Mouse (Mus musculus) lung, adult 18-20 months (tissue): ENCODE results near the gene Tmem213.
A peak's percentile ranks its signal among the peaks of the same experiment; 100 is the strongest.

Experiments used
- DNase-seq, 2 experiments: peaks; one replicate each; pipeline ENCODE4 v3.0.0; 2022; ENCODE audit warnings: mixed read lengths in 2 of 2

The Tmem213 gene

GRCm38 (mm10) chr6:38118341-38118740 lies 9.3 kb downstream of the Tmem213 start:
- DNase-seq = no peak

GRCm38 (mm10) chr6:38120681-38121371 lies 11.8 kb downstream of the Tmem213 start:
- peak; percentile 72 to 89 for DNase-seq

GRCm38 (mm10) chr6:38121843-38122242 lies 12.8 kb downstream of the Tmem213 start:
- no peak for DNase-seq

- DNase-seq = peak; percentile 39 to 63
Measured at GRCm38 (mm10) chr6:38122791-38123190, 13.7 kb downstream of the Tmem213 start.

GRCm38 (mm10) chr6:38123471-38124206 lies 14.6 kb downstream of the Tmem213 start:
- DNase-seq = no peak

GRCm38 (mm10) chr6:38124207-38124835 lies 15.3 kb downstream of the Tmem213 start, which contains the start of gene Atp6v0a4:
Atp6v0a4 (minus strand) TSS chr6:38124586.
- DNase-seq = peak in 1 of 2 experiments; percentile 57

GRCm38 (mm10) chr6:38124882-38125281 lies 15.8 kb downstream of the Tmem213 start:
- no peak for DNase-seq

GRCm38 (mm10) chr6:38125462-38125861 lies 16.4 kb downstream of the Tmem213 start:
- no peak for DNase-seq

- no peak for DNase-seq
Measured at GRCm38 (mm10) chr6:38128115-38128514, 19.1 kb downstream of the Tmem213 start.

GRCm38 (mm10) chr6:38129883-38130282 lies 20.8 kb downstream of the Tmem213 start:
- no peak for DNase-seq

- peak in 1 of 2 experiments; percentile 41 for DNase-seq
Measured at GRCm38 (mm10) chr6:38131801-38132231, 22.8 kb downstream of the Tmem213 start.

GRCm38 (mm10) chr6:38134806-38135559 lies 25.9 kb downstream of the Tmem213 start:
- DNase-seq = peak in 1 of 2 experiments; percentile 40

GRCm38 (mm10) chr6:38139086-38139485 lies 30.0 kb downstream of the Tmem213 start:
- no peak for DNase-seq

- no peak for DNase-seq
Measured at GRCm38 (mm10) chr6:38140402-38140801, 31.3 kb downstream of the Tmem213 start.

GRCm38 (mm10) chr6:38144161-38144998 lies 35.3 kb downstream of the Tmem213 start:
- peak; percentile 72 to 74 for DNase-seq

GRCm38 (mm10) chr6:38145463-38146065 lies 36.5 kb downstream of the Tmem213 start:
- no peak for DNase-seq

- DNase-seq = no peak
Measured at GRCm38 (mm10) chr6:38147301-38147700, 38.2 kb downstream of the Tmem213 start.

- no peak for DNase-seq
Measured at GRCm38 (mm10) chr6:38148626-38149025, 39.6 kb downstream of the Tmem213 start.

- DNase-seq = no peak
Measured at GRCm38 (mm10) chr6:38149483-38149882, 40.4 kb downstream of the Tmem213 start.

GRCm38 (mm10) chr6:38152305-38152704 lies 43.2 kb downstream of the Tmem213 start:
- DNase-seq = no peak

GRCm38 (mm10) chr6:38156204-38156603 lies 47.1 kb downstream of the Tmem213 start:
- no peak for DNase-seq
